Mouse (Mus musculus) kidney, adult 2 months (tissue): ENCODE measurements at regions not wholly inside any gene's neighbourhood (a gene's known extent, or its start where the extent isn't known, plus 50 kb on each side); places are given as distances from the start of the nearest gene placed in this dataset.

Experiments used
- CTCF ChIP-seq: fragments of 200-500 bp; conservative IDR thresholded peaks from 2 replicates; pipeline ENCODE4 v1.5.1; 2011; ENCODE audit warnings: low read depth, mild to moderate bottlenecking, control low read depth, low read length, moderate library complexity, mixed read lengths; ENCODE audit not compliant: insufficient read depth, insufficient read length
- POLR2A ChIP-seq: fragments of 200-500 bp; IDR thresholded peaks from one replicate; pipeline ENCODE4 v1.6.1; 2011; ENCODE audit warnings: low read depth, low read length, control low read depth

- TF ChIP-seq CTCF (no peak), POLR2A (no peak)
Measured at GRCm38 (mm10) chr8:15230217-15230616, 184.3 kb upstream of the BB014433 start.
